Mouse (Mus musculus) spleen, adult 2 months (tissue): ENCODE measurements around the gene Scn7a.

Experiments
- CTCF ChIP-seq: fragments of 200-500 bp; IDR thresholded peaks from 2 replicates; pipeline ENCODE4 v1.5.1; 2011; ENCODE audit warnings: mild to moderate bottlenecking, inconsistent platforms; ENCODE audit not compliant: insufficient read depth, insufficient read length, insufficient replicate concordance; ENCODE audit errors: extremely low read depth
- POLR2A ChIP-seq: fragments of 200-500 bp; IDR thresholded peaks from 2 replicates; pipeline ENCODE4 v1.6.1; 2011; ENCODE audit warnings: low read depth, low read length, inconsistent platforms

GRCm38 (mm10) chr2:66765170-66765569 lies 19.5 kb downstream of the Scn7a start:
- TF ChIP-seq CTCF (no peak), POLR2A (no peak)
